Mouse (Mus musculus): ENCODE measurements at regions not wholly inside any gene's neighbourhood (a gene's known extent, or its start where the extent isn't known, plus 50 kb on each side); places are given as distances from the start of the nearest gene placed in this dataset.
"Not testable (repeated sequence)": the region's sequence is repeated elsewhere in the genome, so short reads cannot be mapped to it uniquely, and the experiment has no call there.

DNA sequence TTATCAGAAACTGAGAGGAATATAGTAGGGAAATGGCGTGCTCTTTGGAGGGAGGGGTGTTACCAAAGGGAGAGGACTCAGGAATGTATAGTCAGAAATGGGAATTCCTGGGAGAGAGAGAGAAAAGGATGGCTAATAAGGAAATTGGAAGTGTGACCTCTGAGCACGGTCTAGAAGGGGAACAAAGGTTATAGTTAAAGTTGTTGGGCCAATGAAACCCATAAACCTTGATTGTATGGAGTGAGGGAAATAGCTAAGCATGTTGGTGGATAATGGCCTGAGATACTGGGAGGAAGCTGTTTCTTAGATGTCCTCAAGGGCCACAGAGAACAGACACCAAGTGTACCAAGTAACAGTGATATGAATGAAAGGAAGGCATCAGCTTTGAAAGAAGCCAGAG lies 294.8 kb upstream of the Klf6 start:
- no peak for DNase-seq (ENCODE audit: low read depth in 1 of 2, low spot score in 2 of 2)
- Histone ChIP-seq H3K27ac (ENCODE audit: insufficient read depth, low read length) (no peak overlapping the region), H3K4me1 (ENCODE audit: control insufficient read depth, insufficient read depth, insufficient read length) (no peaks in the 10 kb centered on the region), H3K4me3 (ENCODE audit: extremely low read depth, insufficient read depth, insufficient read length) (no peak overlapping the region), H3K36me3 (ENCODE audit: control insufficient read depth, insufficient read depth, low read length) (no peaks in the 10 kb centered on the region), H3K27me3 (ENCODE audit: control insufficient read depth, insufficient read depth, low read length) (no peaks in the 10 kb centered on the region)
- TF ChIP-seq CTCF (IDR thresholded peaks at IDR 0.05; ENCODE audit: extremely low read depth, insufficient read depth, insufficient read length, insufficient replicate concordance) (no peak), POLR2A (IDR thresholded peaks at IDR 0.05; ENCODE audit: low read depth, low read length) (no peak)
- 86% methylated on average over 2 of the region's 2 CpGs for WGBS

- DNase-seq (ENCODE audit: low read depth in 1 of 2, low spot score in 2 of 2), result no peak
- Histone ChIP-seq H3K36me3 (ENCODE audit: control insufficient read depth, insufficient read depth, low read length) (no peaks in the 10 kb centered on the region), H3K4me1 (ENCODE audit: control insufficient read depth, insufficient read depth, insufficient read length) (no peaks in the 10 kb centered on the region), H3K27ac (ENCODE audit: insufficient read depth, low read length) (no peak overlapping the region), H3K27me3 (ENCODE audit: control insufficient read depth, insufficient read depth, low read length) (no peaks in the 10 kb centered on the region), H3K4me3 (ENCODE audit: extremely low read depth, insufficient read depth, insufficient read length) (no peak overlapping the region)
- 96% methylated on average over 2 of the region's 2 CpGs for WGBS
- TF ChIP-seq CTCF (IDR thresholded peaks at IDR 0.05; ENCODE audit: extremely low read depth, insufficient read depth, insufficient read length, insufficient replicate concordance), result no peak
- no peak for TF ChIP-seq POLR2A (IDR thresholded peaks at IDR 0.05; ENCODE audit: low read depth, low read length)
Measured at GRCm38 (mm10) chr13:5566896-5567295, 294.4 kb upstream of the Klf6 start.

DNA sequence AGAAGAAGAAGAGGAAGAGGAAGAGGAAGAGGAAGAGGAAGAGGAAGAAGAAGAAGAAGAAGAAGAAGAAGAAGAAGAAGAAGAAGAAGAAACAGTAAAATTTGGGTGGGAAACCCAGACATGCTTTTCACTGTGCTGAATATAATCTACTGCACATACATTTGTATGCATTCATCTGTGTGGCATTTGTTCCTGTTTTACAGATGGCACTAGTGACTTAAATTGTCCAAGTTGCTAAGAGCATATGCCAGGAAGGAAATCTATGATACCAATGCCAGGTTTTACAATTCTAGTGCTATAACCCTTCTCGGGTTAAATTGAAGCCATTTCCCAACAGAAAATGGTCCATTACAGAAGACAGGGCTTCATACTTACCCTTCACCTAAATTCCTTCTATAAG lies 291.7 kb upstream of the Klf6 start:
- H3K4me3 ChIP-seq (ENCODE audit: extremely low read depth, insufficient read depth, insufficient read length), result no peak overlapping the region
- WGBS, result 91% methylated on average over 1 of the region's 1 CpGs
- no peaks in the 10 kb centered on the region for H3K27me3 ChIP-seq (ENCODE audit: control insufficient read depth, insufficient read depth, low read length)
- no peak overlapping the region for H3K27ac ChIP-seq (ENCODE audit: insufficient read depth, low read length)
- H3K36me3 ChIP-seq (ENCODE audit: control insufficient read depth, insufficient read depth, low read length), result no peaks in the 10 kb centered on the region
- TF ChIP-seq CTCF (IDR thresholded peaks at IDR 0.05; ENCODE audit: extremely low read depth, insufficient read depth, insufficient read length, insufficient replicate concordance) (no peak), POLR2A (IDR thresholded peaks at IDR 0.05; ENCODE audit: low read depth, low read length) (no peak)
- H3K4me1 ChIP-seq (ENCODE audit: control insufficient read depth, insufficient read depth, insufficient read length), result no peaks in the 10 kb centered on the region
- DNase-seq (ENCODE audit: low read depth in 1 of 2, low spot score in 2 of 2), result no peak

- WGBS, result 93% methylated on average over 2 of the region's 2 CpGs
- no peak overlapping the region for H3K27ac ChIP-seq (ENCODE audit: insufficient read depth, low read length)
Measured at GRCm38 (mm10) chr13:5570386-5570785, 290.9 kb upstream of the Klf6 start.

DNA sequence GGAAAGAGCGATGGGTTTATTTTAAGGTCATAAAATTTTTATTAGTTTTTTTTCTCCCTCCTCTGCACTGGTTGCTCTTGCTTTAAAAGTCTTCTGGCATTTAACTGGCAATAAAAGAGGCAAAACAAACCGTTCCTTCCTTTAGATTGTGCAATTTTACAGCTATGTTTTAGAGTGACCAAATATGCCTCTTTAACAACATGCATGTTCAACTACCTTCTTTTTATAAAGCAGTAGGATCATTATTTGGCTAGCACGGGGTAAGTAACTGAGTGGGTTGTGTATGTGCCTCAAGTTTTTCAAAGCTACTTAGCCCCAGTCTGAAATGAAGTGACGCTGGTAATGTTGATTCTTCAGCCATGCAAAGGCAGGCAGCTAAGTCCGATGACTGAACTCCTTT lies 284.7 kb upstream of the Klf6 start:
- H3K27me3 ChIP-seq (ENCODE audit: control insufficient read depth, insufficient read depth, low read length), result no peaks in the 10 kb centered on the region
- DNase-seq (ENCODE audit: low read depth in 1 of 2, low spot score in 2 of 2), result no peak
- no peak overlapping the region for H3K4me3 ChIP-seq (ENCODE audit: extremely low read depth, insufficient read depth, insufficient read length)
- no peaks in the 10 kb centered on the region for H3K4me1 ChIP-seq (ENCODE audit: control insufficient read depth, insufficient read depth, insufficient read length)
- TF ChIP-seq POLR2A (IDR thresholded peaks at IDR 0.05; ENCODE audit: low read depth, low read length) (no peak), CTCF (IDR thresholded peaks at IDR 0.05; ENCODE audit: extremely low read depth, insufficient read depth, insufficient read length, insufficient replicate concordance) (no peak)
- WGBS, result 83% methylated on average over 5 of the region's 5 CpGs
- H3K36me3 ChIP-seq (ENCODE audit: control insufficient read depth, insufficient read depth, low read length), result no peaks in the 10 kb centered on the region
- H3K27ac ChIP-seq (ENCODE audit: insufficient read depth, low read length), result no peak overlapping the region

More at GRCm38 (mm10) chr13:5570386-5570785, 290.9 kb upstream of the Klf6 start:
- Histone ChIP-seq H3K27me3 (ENCODE audit: control insufficient read depth, insufficient read depth, low read length) (no peaks in the 10 kb centered on the region), H3K4me1 (ENCODE audit: control insufficient read depth, insufficient read depth, insufficient read length) (no peaks in the 10 kb centered on the region), H3K4me3 (ENCODE audit: extremely low read depth, insufficient read depth, insufficient read length) (no peak overlapping the region), H3K36me3 (ENCODE audit: control insufficient read depth, insufficient read depth, low read length) (no peaks in the 10 kb centered on the region)
- DNase-seq (ENCODE audit: low read depth in 1 of 2, low spot score in 2 of 2), result no peak
- TF ChIP-seq POLR2A (IDR thresholded peaks at IDR 0.05; ENCODE audit: low read depth, low read length), result no peak
- no peak for TF ChIP-seq CTCF (IDR thresholded peaks at IDR 0.05; ENCODE audit: extremely low read depth, insufficient read depth, insufficient read length, insufficient replicate concordance)

DNA sequence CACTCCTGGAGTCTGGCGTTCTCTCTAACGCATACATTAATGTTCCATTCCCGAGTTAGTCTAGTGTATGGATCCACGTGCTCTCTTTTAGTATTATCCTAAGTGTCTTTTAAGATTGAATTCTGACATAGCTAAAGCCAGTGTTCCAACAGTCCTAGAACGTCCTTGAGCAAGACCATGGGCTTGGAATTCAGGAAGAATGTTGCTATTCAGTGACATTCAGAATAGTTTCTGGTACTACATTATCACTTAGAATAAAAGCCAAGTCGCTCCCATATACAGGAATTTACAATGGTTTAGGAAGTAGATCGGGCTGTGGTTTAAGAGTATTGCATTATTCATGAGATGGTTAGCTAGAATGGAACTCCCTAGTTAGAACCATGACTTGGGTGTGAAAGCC lies 277.6 kb upstream of the Klf6 start:
- WGBS, result 84% methylated on average over 7 of the region's 7 CpGs

DNA sequence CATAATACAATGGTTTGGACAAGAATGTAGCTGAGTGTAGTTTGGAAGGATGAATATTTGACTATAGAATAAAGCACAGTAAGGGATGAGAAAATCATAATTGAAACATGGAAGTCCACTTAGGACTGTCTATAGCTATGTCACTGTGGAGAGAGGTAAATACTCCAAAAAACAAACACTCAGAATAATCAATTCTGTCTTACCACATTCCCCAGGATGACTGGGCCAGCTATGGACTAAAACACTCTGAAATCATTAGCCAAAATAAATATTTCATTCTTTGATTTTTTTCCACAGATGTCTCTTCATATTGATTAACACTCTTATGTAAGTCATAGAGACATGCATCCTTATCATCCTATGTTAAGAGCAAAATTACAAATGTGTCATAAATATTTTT lies 274.1 kb upstream of the Klf6 start:
- no peak overlapping the region for H3K27ac ChIP-seq (ENCODE audit: insufficient read depth, low read length)
- DNase-seq (ENCODE audit: low read depth in 1 of 2, low spot score in 2 of 2), result no peak
- no peaks in the 10 kb centered on the region for H3K4me1 ChIP-seq (ENCODE audit: control insufficient read depth, insufficient read depth, insufficient read length)
- H3K36me3 ChIP-seq (ENCODE audit: control insufficient read depth, insufficient read depth, low read length), result no peaks in the 10 kb centered on the region
- TF ChIP-seq POLR2A (IDR thresholded peaks at IDR 0.05; ENCODE audit: low read depth, low read length), result no peak
- no peak for TF ChIP-seq CTCF (IDR thresholded peaks at IDR 0.05; ENCODE audit: extremely low read depth, insufficient read depth, insufficient read length, insufficient replicate concordance)
- H3K27me3 ChIP-seq (ENCODE audit: control insufficient read depth, insufficient read depth, low read length), result no peaks in the 10 kb centered on the region
- no peak overlapping the region for H3K4me3 ChIP-seq (ENCODE audit: extremely low read depth, insufficient read depth, insufficient read length)

More for the DNA sequence above, 277.6 kb upstream of the Klf6 start:
- not testable (repeated sequence) for H3K27me3 ChIP-seq (ENCODE audit: control insufficient read depth, insufficient read depth, low read length); H3K27ac ChIP-seq (ENCODE audit: insufficient read depth, low read length); H3K4me1 ChIP-seq (ENCODE audit: control insufficient read depth, insufficient read depth, insufficient read length); H3K36me3 ChIP-seq (ENCODE audit: control insufficient read depth, insufficient read depth, low read length); DNase-seq (ENCODE audit: low read depth in 1 of 2, low spot score in 2 of 2); H3K4me3 ChIP-seq (ENCODE audit: extremely low read depth, insufficient read depth, insufficient read length)
